Mouse (Mus musculus) limb, embryonic 15.5 days (tissue): ENCODE data around the gene Trem2. TPM values are rescaled to one million over a fixed set of nuclear protein-coding genes. Genes with fewer than 3 reads are reported as not detected.
A peak's percentile ranks its signal among the peaks of the same experiment; 100 is the strongest.

Experiments used
- ATAC-seq: fragments of 200-750 bp; cut with Nextera tagmentation; 2 replicates; pipeline ENCODE4 v1.8.0; 2017; ENCODE audit warnings: low read depth, moderate TSS enrichment; ENCODE audit not compliant: insufficient number of reproducible peaks, low FRiP score, low TSS enrichment
- H3K27ac ChIP-seq: fragments of 300-500 bp; sonication (generic); 2 replicates; pipeline ENCODE4 v1.5.1; 2015; ENCODE audit warnings: moderate library complexity, mild to moderate bottlenecking, inconsistent platforms
- H3K27me3 ChIP-seq: fragments of 300-500 bp; sonication (generic); 2 replicates; pipeline ENCODE4 v1.6.1; 2015; ENCODE audit warnings: inconsistent platforms
- H3K36me3 ChIP-seq: fragments of 300-500 bp; sonication (generic); 2 replicates; pipeline ENCODE4 v1.6.1; 2015; ENCODE audit warnings: inconsistent platforms
- H3K4me1 ChIP-seq: fragments of 300-500 bp; sonication (generic); 2 replicates; pipeline ENCODE4 v1.6.1; 2015; ENCODE audit warnings: inconsistent platforms
- H3K4me2 ChIP-seq: fragments of 300-500 bp; sonication (generic); 2 replicates; pipeline ENCODE4 v1.6.1; 2015; ENCODE audit warnings: mild to moderate bottlenecking, inconsistent platforms
- H3K4me3 ChIP-seq: fragments of 300-500 bp; sonication (generic); 2 replicates; pipeline ENCODE4 v1.5.1; 2015; ENCODE audit warnings: mild to moderate bottlenecking, inconsistent platforms
- H3K9ac ChIP-seq: fragments of 300-500 bp; sonication (generic); 2 replicates; pipeline ENCODE4 v1.6.1; 2015; ENCODE audit warnings: inconsistent platforms
- H3K9me3 ChIP-seq: fragments of 300-500 bp; sonication (generic); 2 replicates; pipeline ENCODE4 v1.6.1; 2016; ENCODE audit warnings: inconsistent platforms
- WGBS: fragments of 180-500 bp; shearing (Covaris S2); methylation state at CpG from one replicate; pipeline ENCODE4 v1.1.7; 2015; 5-methylcytosine and 5-hydroxymethylcytosine counted together
- polyA plus RNA-seq: library from polyadenylated mRNA; unstranded; fragments of >200 nt; fragmentation: Nextera tagmentation; extraction: Ambion mirVana; gene quantifications from 2 replicates; pipeline ENCODE4 v1.2.1, GENCODE M21; 2015

The Trem2 gene
- polyA plus RNA-seq, 1 experiment from 2014 or later, result 5.5 TPM

DNA sequence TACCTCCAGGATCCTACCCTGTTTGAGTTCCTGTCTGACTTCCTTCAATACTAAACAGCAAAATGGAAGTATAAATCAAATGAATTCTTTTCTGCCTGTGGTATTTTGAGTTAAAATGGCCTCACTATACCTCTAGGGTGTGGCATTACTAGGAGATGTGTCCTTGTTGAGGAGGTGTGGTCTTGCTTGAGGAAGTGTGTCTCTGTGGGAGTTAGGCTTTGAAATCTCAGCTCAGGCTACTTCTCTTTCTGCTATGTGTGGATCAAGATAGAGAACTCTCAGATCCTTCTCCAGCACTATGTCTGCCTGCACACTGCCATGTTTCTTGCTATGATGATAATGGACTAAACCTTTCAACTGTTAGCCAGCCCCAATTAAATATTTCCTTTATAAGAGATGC, 32.8 kb downstream of the Trem2 start:
- no peak overlapping the region for H3K9ac ChIP-seq
- no peak for ATAC-seq
- no peak overlapping the region for H3K4me3 ChIP-seq
- H3K36me3 ChIP-seq, result no peaks in the 10 kb centered on the region
- H3K4me1 ChIP-seq, result no peaks in the 10 kb centered on the region
- no peaks in the 10 kb centered on the region for H3K27me3 ChIP-seq
- no peak overlapping the region for H3K27ac ChIP-seq
- no peaks in the 10 kb centered on the region for H3K9me3 ChIP-seq
- H3K4me2 ChIP-seq, result no peak overlapping the region

DNA sequence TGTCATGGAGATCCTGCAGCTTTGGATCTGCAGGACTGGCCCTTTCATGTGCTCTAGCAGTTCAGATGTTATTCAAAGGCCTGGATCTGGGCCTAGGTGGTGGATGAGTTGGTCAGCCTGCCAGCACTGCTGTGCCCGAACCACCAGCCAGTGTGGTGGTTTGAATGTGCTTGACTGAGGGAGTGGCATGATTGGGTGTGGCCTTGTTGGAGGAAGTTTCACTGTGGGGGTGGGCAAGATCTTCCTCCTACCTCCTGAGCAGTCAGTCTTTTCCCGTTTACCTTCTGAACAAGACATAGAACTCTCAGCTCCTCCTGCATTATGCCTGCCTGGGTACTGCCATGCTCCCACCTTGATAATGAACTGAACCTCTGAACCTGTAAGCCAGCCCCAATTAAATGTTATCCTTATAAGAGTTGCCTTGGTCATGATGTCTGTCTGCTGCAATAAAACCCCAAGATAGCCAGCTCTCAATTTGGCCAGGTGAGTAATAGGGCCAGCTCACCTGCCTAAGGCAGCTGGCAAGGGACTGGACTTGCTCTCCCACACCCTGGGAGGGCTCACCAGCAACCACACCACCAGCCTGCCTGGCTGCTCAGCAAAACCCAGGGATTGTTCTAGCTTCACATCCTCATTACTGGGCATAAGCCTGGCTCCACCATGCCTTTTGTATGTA, 39.7 kb downstream of the Trem2 start:
- 0 out of 2 replicates have a peak overlapping the region, but pooled peaks have one; percentile 7 for H3K27ac ChIP-seq
- H3K27me3 ChIP-seq, result no peaks in the 10 kb centered on the region
- no peaks in the 10 kb centered on the region for H3K4me1 ChIP-seq
- H3K4me2 ChIP-seq, result no peak overlapping the region
- no peaks in the 10 kb centered on the region for H3K9me3 ChIP-seq
- no peak overlapping the region for H3K4me3 ChIP-seq
- no peak overlapping the region for H3K9ac ChIP-seq
- WGBS, result 70% methylated on average over 2 of the region's 2 CpGs
- peaks cover 49% of the 10 kb centered on the region for H3K36me3 ChIP-seq
- no peak for ATAC-seq

DNA sequence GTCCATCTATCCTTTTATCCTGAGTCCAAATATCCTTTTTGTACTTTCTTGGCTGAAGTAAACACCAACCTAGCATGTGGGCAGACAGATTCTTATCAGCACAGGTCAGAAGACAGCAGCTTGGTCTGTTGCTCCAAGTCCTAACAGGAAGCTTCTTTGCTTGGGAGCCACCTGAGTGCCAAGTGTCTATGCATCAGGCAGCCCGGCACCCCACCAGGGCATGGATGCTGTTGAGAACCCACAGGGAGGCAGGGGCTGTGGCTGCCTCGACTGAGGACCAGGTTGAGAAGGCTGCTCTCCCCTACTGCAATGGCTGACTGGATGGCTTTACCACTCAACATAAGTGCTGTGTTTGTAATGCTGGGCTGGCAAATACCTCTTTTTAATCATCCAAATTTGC, 42.5 kb downstream of the Trem2 start:
- H3K4me1 ChIP-seq, result no peaks in the 10 kb centered on the region
- H3K4me2 ChIP-seq, result no peak overlapping the region
- peaks cover 77% of the 10 kb centered on the region for H3K36me3 ChIP-seq
- H3K9me3 ChIP-seq, result no peaks in the 10 kb centered on the region
- no peak overlapping the region for H3K4me3 ChIP-seq
- no peak overlapping the region for H3K27ac ChIP-seq
- WGBS, result 89% methylated on average over 2 of the region's 2 CpGs
- no peak overlapping the region for H3K9ac ChIP-seq
- H3K27me3 ChIP-seq, result no peaks in the 10 kb centered on the region
- ATAC-seq, result no peak

DNA sequence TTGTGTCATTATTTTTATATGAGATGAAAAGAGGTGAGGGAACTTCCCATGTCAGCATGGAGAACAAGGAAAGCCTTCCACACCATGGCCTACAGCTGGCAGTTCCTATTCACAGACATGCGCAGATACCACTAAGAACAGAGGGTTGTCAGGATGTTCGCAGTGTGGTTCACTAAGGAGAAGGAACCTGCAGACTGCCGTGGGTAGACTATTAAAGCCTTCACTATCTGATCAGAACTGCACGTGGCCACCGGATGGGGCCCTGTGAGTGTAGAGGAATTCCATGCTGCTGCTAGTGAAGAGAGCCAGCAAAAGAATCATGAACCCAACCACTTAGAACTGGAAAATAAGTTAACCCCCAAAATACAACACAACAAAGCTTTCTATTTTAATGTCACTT, 43.2 kb downstream of the Trem2 start:
- Histone ChIP-seq H3K36me3 (peaks cover 84% of the 10 kb centered on the region), H3K4me1 (no peaks in the 10 kb centered on the region), H3K9ac (no peak overlapping the region), H3K27ac (no peak overlapping the region), H3K9me3 (no peaks in the 10 kb centered on the region), H3K4me2 (no peak overlapping the region), H3K4me3 (no peak overlapping the region), H3K27me3 (no peaks in the 10 kb centered on the region)
- no peak for ATAC-seq
- WGBS, result 94% methylated on average over 5 of the region's 5 CpGs

DNA sequence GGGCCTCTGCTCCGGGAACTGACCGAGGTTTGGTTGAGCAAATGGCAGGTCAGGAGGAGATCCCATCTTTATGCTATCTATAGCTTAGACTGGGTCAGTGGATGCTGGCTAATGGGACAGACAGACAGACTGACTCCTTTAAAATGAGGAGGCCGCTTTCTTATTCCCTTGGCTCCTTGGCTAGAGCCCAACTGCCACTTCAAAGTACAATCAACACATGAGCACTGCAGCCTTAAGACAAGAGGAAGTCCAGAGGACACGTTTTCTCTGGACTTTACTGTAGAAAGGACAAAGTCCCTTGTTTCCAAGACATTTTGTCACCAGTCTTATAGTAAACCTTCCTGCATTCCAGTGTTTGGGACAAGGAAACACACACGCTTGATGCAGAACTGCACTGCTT, 45.2 kb downstream of the Trem2 start:
- Histone ChIP-seq H3K36me3 (peaks cover 95% of the 10 kb centered on the region), H3K27me3 (no peaks in the 10 kb centered on the region), H3K9ac (no peak overlapping the region), H3K4me3 (no peak overlapping the region), H3K4me2 (no peak overlapping the region), H3K27ac (no peak overlapping the region), H3K9me3 (no peaks in the 10 kb centered on the region), H3K4me1 (no peaks in the 10 kb centered on the region)
- 90% methylated on average over 5 of the region's 5 CpGs for WGBS
- no peak for ATAC-seq

DNA sequence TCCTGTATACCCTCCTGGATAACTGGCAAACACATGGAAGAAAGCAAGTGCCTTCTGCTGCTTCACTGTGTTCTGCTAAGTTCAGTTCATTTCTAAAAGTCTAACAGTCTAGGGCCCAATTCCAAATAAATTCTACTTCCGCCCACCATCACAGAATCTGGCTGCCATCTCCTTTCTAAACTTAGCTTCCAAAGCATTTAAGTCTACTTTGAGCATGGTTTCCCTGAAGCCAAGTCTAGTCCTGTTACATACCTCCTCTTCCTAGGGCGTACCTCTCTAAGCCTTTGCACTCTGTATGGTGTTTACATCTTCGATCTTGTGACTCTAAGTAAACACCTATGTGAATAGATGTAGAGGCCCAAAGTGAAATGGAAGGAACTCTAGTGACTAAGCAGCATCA, 46.4 kb downstream of the Trem2 start:
- 95% methylated on average over 3 of the region's 3 CpGs for WGBS
- no peaks in the 10 kb centered on the region for H3K4me1 ChIP-seq

DNA sequence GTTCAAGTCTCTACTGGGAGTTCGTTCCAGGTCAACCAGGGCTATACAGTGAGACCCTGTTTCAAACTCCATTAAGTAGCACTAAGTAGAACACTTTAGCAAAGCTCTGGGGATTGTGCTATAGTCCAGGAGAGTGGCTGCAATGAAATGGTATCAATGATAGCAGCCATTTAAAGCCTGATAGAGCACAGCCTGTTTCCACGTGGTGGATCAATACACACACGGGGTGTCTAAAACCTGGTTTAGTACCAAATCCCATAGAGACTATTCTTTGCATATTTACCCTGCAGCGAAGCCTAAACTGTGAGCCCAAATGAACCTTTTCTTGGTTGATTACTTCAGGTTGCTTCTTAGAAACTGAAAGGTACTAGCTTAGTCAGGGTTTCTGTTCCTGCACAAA, 55.5 kb downstream of the Trem2 start:
- Histone ChIP-seq H3K9me3 (no peaks in the 10 kb centered on the region), H3K9ac (no peak overlapping the region), H3K4me2 (no peak overlapping the region), H3K4me1 (peaks cover 3% of the 10 kb centered on the region; the same call in 1 of the 2 replicates), H3K27ac (no peak overlapping the region), H3K27me3 (no peaks in the 10 kb centered on the region), H3K4me3 (no peak overlapping the region), H3K36me3 (peaks cover 38% of the 10 kb centered on the region)
- WGBS, result 84% methylated on average over 4 of the region's 4 CpGs
- ATAC-seq, result no peak

More for the DNA sequence above, 46.4 kb downstream of the Trem2 start:
- Histone ChIP-seq H3K4me2 (no peak overlapping the region), H3K9ac (no peak overlapping the region), H3K4me3 (no peak overlapping the region), H3K27me3 (no peaks in the 10 kb centered on the region), H3K9me3 (no peaks in the 10 kb centered on the region), H3K36me3 (peaks cover 92% of the 10 kb centered on the region), H3K27ac (no peak overlapping the region)
- ATAC-seq, result no peak

DNA sequence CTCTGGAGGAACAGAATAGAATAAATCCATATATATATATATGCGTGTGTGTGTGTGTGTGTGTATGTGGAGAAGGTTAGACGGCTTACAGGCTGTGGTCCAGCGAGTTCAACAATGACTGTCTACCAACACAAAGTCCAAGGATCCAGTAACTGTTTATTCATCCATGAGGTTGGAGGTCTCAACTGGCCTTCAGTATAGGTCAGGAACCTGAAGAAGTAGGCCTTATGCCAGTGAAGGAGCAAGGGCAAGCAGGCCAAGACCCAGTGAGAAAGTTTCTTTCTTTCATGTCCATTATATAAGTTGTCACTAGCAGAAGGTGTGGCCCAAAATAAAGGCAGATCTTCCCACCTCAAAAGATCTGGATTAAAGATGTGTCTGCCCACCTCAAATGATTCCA, 56.5 kb downstream of the Trem2 start:
- H3K4me3 ChIP-seq, result no peak overlapping the region
- H3K36me3 ChIP-seq, result peaks cover 29% of the 10 kb centered on the region
- ATAC-seq, result no peak
- H3K9me3 ChIP-seq, result no peaks in the 10 kb centered on the region
- peaks cover 12% of the 10 kb centered on the region for H3K4me1 ChIP-seq
- no peaks in the 10 kb centered on the region for H3K27me3 ChIP-seq
- H3K27ac ChIP-seq, result no peak overlapping the region
- no peak overlapping the region for H3K4me2 ChIP-seq
- no peak overlapping the region for H3K9ac ChIP-seq
- WGBS, result 85% methylated on average over 3 of the region's 3 CpGs

Other genes starting within 250 kb of the Trem2 start
- 0.12 TPM in 1 of 2 replicates, not detected in the other for gene 9830107B12Rik, start 200.1 kb upstream of the Trem2 start, polyA plus RNA-seq
- 0.17 TPM in 1 of 2 replicates, not detected in the other for gene A530064D06Rik, start 179.1 kb upstream of the Trem2 start, polyA plus RNA-seq
- gene Trem1, start 113.6 kb upstream of the Trem2 start, polyA plus RNA-seq, result 0.06 and 0.15 TPM in 2 replicates
- 0.15 TPM in 1 of 2 replicates, not detected in the other for gene Trem3, start 98.6 kb upstream of the Trem2 start, polyA plus RNA-seq
- gene Treml4, start 82.1 kb upstream of the Trem2 start, polyA plus RNA-seq, result 0.26 and 0.37 TPM in 2 replicates
- gene Treml2, start 46.9 kb upstream of the Trem2 start, polyA plus RNA-seq, result 0.05 and 0.18 TPM in 2 replicates
- 0.15 and 0.17 TPM in 2 replicates for gene B430306N03Rik, start 30.3 kb upstream of the Trem2 start, polyA plus RNA-seq
- gene Treml1, start 13.5 kb downstream of the Trem2 start, polyA plus RNA-seq, result 0.48 and 0.83 TPM in 2 replicates
- 13.6 and 13.9 TPM in 2 replicates for gene Nfya, start 63.5 kb downstream of the Trem2 start, polyA plus RNA-seq
- gene Oard1, start 63.6 kb downstream of the Trem2 start, polyA plus RNA-seq, result 38.4 and 40.3 TPM in 2 replicates
- gene Apobec2, start 86.5 kb downstream of the Trem2 start, polyA plus RNA-seq, result 26.8 and 97.4 TPM in 2 replicates
- gene Tspo2, start 105.1 kb downstream of the Trem2 start, polyA plus RNA-seq, result 1.8 and 3.0 TPM in 2 replicates
- 0.06 and 0.14 TPM in 2 replicates for gene Unc5cl, start 108.5 kb downstream of the Trem2 start, polyA plus RNA-seq